Mouse (Mus musculus): Measurements from ENCODE around the gene Tagln2. TPM values are rescaled to one million over a fixed set of nuclear protein-coding genes. Genes with fewer than 3 reads are reported as not detected.

The Tagln2 gene
- total and polyA plus RNA-seq, 3 experiments: 100 to 581 (median 332) TPM

DNA sequence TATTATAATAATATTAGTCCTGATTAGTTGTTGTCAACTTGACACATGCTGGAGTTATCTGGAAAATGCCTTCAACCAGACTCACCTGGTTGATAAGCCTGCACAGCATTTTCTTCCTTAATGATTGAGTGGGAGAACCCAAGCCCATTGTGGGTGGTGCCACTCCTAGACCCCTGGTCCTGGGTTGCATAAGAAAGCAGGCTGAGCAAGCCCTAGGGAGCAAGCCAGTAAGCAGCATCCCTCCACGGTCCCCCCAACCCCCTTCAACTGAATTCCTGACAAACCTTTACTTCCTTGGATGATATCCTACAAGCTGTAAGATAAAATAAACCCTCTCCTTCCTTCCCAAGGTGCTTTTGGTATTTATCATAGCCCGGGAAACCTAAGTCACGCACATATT is 42.7 kb upstream of the Tagln2 start:
- Histone ChIP-seq H3K79me2 (ENCODE audit: control insufficient read depth, insufficient read depth, low read length, poor library complexity) (no peaks in the 10 kb centered on the region), H3K4me3 (ENCODE audit: control insufficient read depth in 1 of 2, insufficient read depth in 1 of 2, low read depth in 2 of 2, low read length in 2 of 2) (no peak overlapping the region), H3K4me1 (ENCODE audit: control insufficient read depth in 1 of 2, insufficient read depth in 2 of 2, low read length in 2 of 2) (no peaks in the 10 kb centered on the region), H3K9me3 (replicated peaks; ENCODE audit: insufficient read depth, low read length) (no peaks in the 10 kb centered on the region), H3K36me3 (ENCODE audit: control insufficient read depth in 1 of 2, insufficient read depth in 2 of 2, low read length in 2 of 2) (no peaks in the 10 kb centered on the region), H3K27me3 (ENCODE audit: control insufficient read depth in 1 of 2, insufficient read depth in 2 of 2, low read length in 2 of 2) (peaks cover 0 to 3% of the 10 kb centered on the region in 2 experiments; a peak in 1 of 4 replicates), H3K9ac (ENCODE audit: control insufficient read depth, low read depth, low read length, poor library complexity, severe bottlenecking) (no peak overlapping the region), H3K27ac (ENCODE audit: control insufficient read depth, low read depth, low read length) (no peak overlapping the region)
- DNase-seq (ENCODE audit: low read depth, low spot score): no peak
- no peak for TF ChIP-seq TAL1 (IDR thresholded peaks at IDR 0.05; ENCODE audit: low read length)
- TF ChIP-seq BHLHE40 (IDR thresholded peaks at IDR 0.05; ENCODE audit: borderline replicate concordance, low read depth, low read length): no peak
- TF ChIP-seq MAZ (IDR thresholded peaks at IDR 0.05; ENCODE audit: low read depth, low read length): no peak

GRCm38 (mm10) chr1:172458041-172458440 is 41.8 kb upstream of the Tagln2 start:
- no peak overlapping the region for H3K9ac ChIP-seq (ENCODE audit: control insufficient read depth, low read depth, low read length, poor library complexity, severe bottlenecking)
- no peaks in the 10 kb centered on the region for H3K4me1 ChIP-seq (ENCODE audit: control insufficient read depth in 1 of 2, insufficient read depth in 2 of 2, low read length in 2 of 2)
- H3K79me2 ChIP-seq (ENCODE audit: control insufficient read depth, insufficient read depth, low read length, poor library complexity): no peaks in the 10 kb centered on the region
- DNase-seq (ENCODE audit: low read depth, low spot score): no peak
- no peak overlapping the region for H3K27ac ChIP-seq (ENCODE audit: control insufficient read depth, low read depth, low read length)
- no peaks in the 10 kb centered on the region for H3K36me3 ChIP-seq (ENCODE audit: control insufficient read depth in 1 of 2, insufficient read depth in 2 of 2, low read length in 2 of 2)
- peaks cover 0 to 5% of the 10 kb centered on the region in 2 experiments; a peak in 1 of 4 replicates for H3K27me3 ChIP-seq (ENCODE audit: control insufficient read depth in 1 of 2, insufficient read depth in 2 of 2, low read length in 2 of 2)
- TF ChIP-seq GATA1 (IDR thresholded peaks at IDR 0.05; ENCODE audit: low read depth, low read length): no peak
- no peak for TF ChIP-seq ETS1 (IDR thresholded peaks at IDR 0.05; ENCODE audit: low read depth, low read length)
- TF ChIP-seq POLR2AphosphoS2 (IDR thresholded peaks at IDR 0.05; ENCODE audit: low read length): no peak
- no peak for TF ChIP-seq MYC (IDR thresholded peaks at IDR 0.05; ENCODE audit: low read depth, low read length)
- no peak for TF ChIP-seq E2F4 (IDR thresholded peaks at IDR 0.05; ENCODE audit: borderline replicate concordance, low read depth, low read length)
- TF ChIP-seq ELF1 (IDR thresholded peaks at IDR 0.05; ENCODE audit: low read depth, low read length): no peak
- no peak for TF ChIP-seq KAT2A (conservative IDR thresholded peaks at IDR 0.05; ENCODE audit: low read depth, low read length)
- no peak for TF ChIP-seq CHD1 (IDR thresholded peaks at IDR 0.05; ENCODE audit: low read depth, low read length)
- no peak for TF ChIP-seq POLR2A (IDR thresholded peaks at IDR 0.05; ENCODE audit: control insufficient read depth in 1 of 2, insufficient read depth in 1 of 2, low read depth in 1 of 2, low read length in 2 of 2, poor library complexity in 1 of 2)
- no peak for TF ChIP-seq ZKSCAN1 (IDR thresholded peaks at IDR 0.05; ENCODE audit: low read depth, low read length)
- no peak for TF ChIP-seq MAZ (IDR thresholded peaks at IDR 0.05; ENCODE audit: low read depth, low read length)
- no peak for TF ChIP-seq CTCF (IDR thresholded peaks at IDR 0.05 in 2 of 3, conservative IDR thresholded peaks at IDR 0.05 in 1 of 3; ENCODE audit: control insufficient read depth in 1 of 3, insufficient read depth in 1 of 3, low read depth in 2 of 3, low read length in 3 of 3, poor library complexity in 1 of 3, severe bottlenecking in 1 of 3)
- no peak for TF ChIP-seq RAD21 (IDR thresholded peaks at IDR 0.05; ENCODE audit: low read depth, low read length)
- no peak for TF ChIP-seq USF1 (IDR thresholded peaks at IDR 0.05; ENCODE audit: low read depth, low read length)
- TF ChIP-seq EP300 (IDR thresholded peaks at IDR 0.05; ENCODE audit: low read depth in 1 of 2, low read length in 2 of 2): no peak
- TF ChIP-seq CHD2 (IDR thresholded peaks at IDR 0.05; ENCODE audit: low read length): no peak
- no peak for TF ChIP-seq GABPA (IDR thresholded peaks at IDR 0.05; ENCODE audit: low read depth, low read length)
- TF ChIP-seq MAX (IDR thresholded peaks at IDR 0.05; ENCODE audit: low read length): no peak
- no peak for TF ChIP-seq TCF12 (IDR thresholded peaks at IDR 0.05; ENCODE audit: low read depth, low read length)
- no peaks in the 10 kb centered on the region for H3K9me3 ChIP-seq (replicated peaks; ENCODE audit: insufficient read depth, low read length)
- H3K4me3 ChIP-seq (ENCODE audit: control insufficient read depth in 1 of 2, insufficient read depth in 1 of 2, low read depth in 2 of 2, low read length in 2 of 2): no peak overlapping the region

All from MEL (cell line).